In genomic region chr5:48006059-48006458, GRCm38 (mm10) we compare ENCODE assay signal across 27 mouse cellular contexts.
"Had no signal": no experiment of that assay in that cellular context is flagged by ENCODE, and none has a peak within 500 bp of the region (broad histone marks: within the 10 kb centered on the region; RNA-seq: fewer than 3 reads in every experiment).

No protein-coding gene starts in this region.

- ATAC-seq: forebrain, embryonic 16.5 days; forebrain, postnatal 0 days had no signal

- DNase-seq: cerebellum, adult 2 months; cerebellum, adult 8-10 months; cerebellum, adult 9-10 months; cerebellum, adult 9-11 months; cerebellum, postnatal 10 days; cerebellum, postnatal 14 days; cerebellum, postnatal 25 days; cerebellum, postnatal 36 days; forebrain, postnatal 0 days; gastrocnemius, adult 2 months; gastrocnemius, postnatal 10 days; gastrocnemius, postnatal 14 days; gastrocnemius, postnatal 25 days; gastrocnemius, postnatal 36 days; heart, adult 11 months; heart, adult 18-20 months; heart, adult 2 months had no signal

- H3K36me3 ChIP-seq: embryonic facial prominence, embryonic 12.5 days; embryonic facial prominence, embryonic 13.5 days; embryonic facial prominence, embryonic 15.5 days; forebrain, embryonic 12.5 days; forebrain, embryonic 15.5 days had no signal

- H3K9ac ChIP-seq: embryonic facial prominence, embryonic 12.5 days; embryonic facial prominence, embryonic 13.5 days; embryonic facial prominence, embryonic 15.5 days; forebrain, embryonic 12.5 days; forebrain, embryonic 13.5 days; forebrain, embryonic 15.5 days; forebrain, postnatal 0 days had no signal

- H3K4me2 ChIP-seq: embryonic facial prominence, embryonic 12.5 days; embryonic facial prominence, embryonic 13.5 days; embryonic facial prominence, embryonic 15.5 days; forebrain, embryonic 12.5 days; forebrain, embryonic 13.5 days; forebrain, embryonic 15.5 days had no signal

- H3K27me3 ChIP-seq: embryonic facial prominence, embryonic 12.5 days; embryonic facial prominence, embryonic 15.5 days; forebrain, embryonic 12.5 days; forebrain, embryonic 13.5 days; forebrain, embryonic 15.5 days had no signal

- H3K4me3 ChIP-seq: embryonic facial prominence, embryonic 10.5 days; embryonic facial prominence, embryonic 12.5 days; embryonic facial prominence, embryonic 13.5 days; embryonic facial prominence, embryonic 15.5 days; erythroblast, embryonic 14.5 days; forebrain, embryonic 10.5 days; forebrain, embryonic 12.5 days; forebrain, embryonic 13.5 days; forebrain, embryonic 15.5 days; gastrocnemius, adult 2 months; heart, adult 2 months had no signal

- H3K27ac ChIP-seq: embryonic facial prominence, embryonic 10.5 days; embryonic facial prominence, embryonic 12.5 days; embryonic facial prominence, embryonic 13.5 days; embryonic facial prominence, embryonic 15.5 days; forebrain, embryonic 10.5 days; forebrain, embryonic 12.5 days; forebrain, embryonic 13.5 days; forebrain, embryonic 15.5 days; gastrocnemius, adult 2 months; heart, adult 2 months had no signal

- H3K9me3 ChIP-seq: embryonic facial prominence, embryonic 10.5 days; embryonic facial prominence, embryonic 12.5 days; embryonic facial prominence, embryonic 13.5 days; embryonic facial prominence, embryonic 15.5 days; forebrain, embryonic 10.5 days; forebrain, embryonic 12.5 days; forebrain, embryonic 13.5 days; forebrain, embryonic 15.5 days had no signal

- H3K4me1 ChIP-seq: forebrain, embryonic 15.5 days had no signal
